8 mouse cellular contexts compared by ENCODE assay signal in the genomic region with DNA sequence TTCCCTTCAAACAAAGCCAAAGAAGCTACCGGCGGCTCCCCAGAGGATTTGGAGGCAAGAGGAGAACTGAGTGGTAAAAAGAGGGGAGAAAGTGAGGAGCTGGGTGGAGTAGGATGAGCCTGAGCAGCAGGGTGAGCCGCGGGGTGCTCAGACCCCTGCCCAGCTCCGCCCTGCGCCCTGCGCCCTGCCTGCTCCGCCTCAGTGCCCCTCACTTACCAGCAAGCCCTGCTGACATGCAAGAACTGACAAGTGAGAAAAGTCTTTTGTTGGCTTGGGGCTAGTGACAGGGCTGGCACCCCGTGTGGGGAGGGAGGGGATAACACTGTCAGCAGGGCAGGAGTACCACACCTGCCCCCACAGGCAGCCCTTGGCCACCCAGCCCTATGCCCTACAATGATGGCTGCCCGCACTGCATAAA.
A peak's percentile ranks its signal among the peaks of the same experiment; 100 is the strongest.
DNase-seq lines count a peak whose midpoint lies in the region; ATAC-seq and TF ChIP-seq lines count a peak whose summit lies in the region.

No protein-coding gene starts in this region.

- no peaks in the 10 kb centered on the region for H3K36me3 ChIP-seq in lung, embryonic 16.5 days (ENCODE audit: control insufficient read depth, insufficient read depth, low read length)
- H3K36me3 ChIP-seq in intestine, embryonic 15.5 days: no peaks in the 10 kb centered on the region
- no peaks in the 10 kb centered on the region for H3K36me3 ChIP-seq in midbrain, embryonic 15.5 days (replicated peaks)

- H3K4me2 ChIP-seq in lung, embryonic 16.5 days (ENCODE audit: low read depth, low read length): peak overlapping the region; percentile 65
- peak overlapping the region; percentile 75 for H3K4me2 ChIP-seq in intestine, embryonic 15.5 days (replicated peaks)
- H3K4me2 ChIP-seq in midbrain, embryonic 15.5 days: peak overlapping the region; percentile 93

- no peak for TF ChIP-seq CTCF in lung, adult 2 months (IDR thresholded peaks at IDR 0.05; ENCODE audit: insufficient read depth, low read length)

- no peak overlapping the region for H3K27ac ChIP-seq in lung, embryonic 16.5 days (ENCODE audit: low read length)
- H3K27ac ChIP-seq in intestine, embryonic 15.5 days: no peak overlapping the region
- H3K27ac ChIP-seq in midbrain, embryonic 15.5 days: peak overlapping the region; percentile 54; the same call in 1 of the 2 replicates

- peaks cover 4% of the 10 kb centered on the region; the same call in 1 of the 2 replicates for H3K4me1 ChIP-seq in lung, embryonic 16.5 days (replicated peaks; ENCODE audit: control insufficient read depth, insufficient read depth, low read length)
- H3K4me1 ChIP-seq in lung, adult 2 months (ENCODE audit: control insufficient read depth, insufficient read depth, low read length): no peaks in the 10 kb centered on the region
- peaks cover 11% of the 10 kb centered on the region for H3K4me1 ChIP-seq in intestine, embryonic 15.5 days (replicated peaks)
- H3K4me1 ChIP-seq in midbrain, embryonic 15.5 days: peaks cover 23% of the 10 kb centered on the region

- H3K27me3 ChIP-seq in lung, embryonic 16.5 days (ENCODE audit: control insufficient read depth, insufficient read depth, low read depth, low read length): peaks cover 8% of the 10 kb centered on the region
- H3K27me3 ChIP-seq in intestine, embryonic 15.5 days (replicated peaks): no peaks in the 10 kb centered on the region
- no peaks in the 10 kb centered on the region for H3K27me3 ChIP-seq in midbrain, embryonic 15.5 days (replicated peaks)

- peak overlapping the region; percentile 55 for H3K9ac ChIP-seq in lung, embryonic 16.5 days (ENCODE audit: low read length)
- 0 out of 2 replicates have a peak overlapping the region, but pooled peaks have one; percentile 20 for H3K9ac ChIP-seq in intestine, embryonic 15.5 days
- H3K9ac ChIP-seq in midbrain, embryonic 15.5 days: peak overlapping the region; percentile 61

- TF ChIP-seq POLR2A in lung, adult 2 months (IDR thresholded peaks at IDR 0.05; ENCODE audit: borderline replicate concordance, extremely low read depth, low read depth, low read length): no peak

- DNase-seq in lung, adult 2 months: no peak
- peak; percentile 88 for DNase-seq in cerebellum, postnatal 10 days
- DNase-seq in forelimb bud, embryonic 11.5 days (ENCODE audit: low read depth, low spot score): peak; percentile 19
- DNase-seq in spleen, postnatal 14 days (ENCODE audit: low spot score in 2 of 2): no peak
- DNase-seq in adipocyte (ENCODE audit: low spot score): no peak

- H3K9me3 ChIP-seq in lung, embryonic 16.5 days (ENCODE audit: control insufficient read depth, low read length): no peaks in the 10 kb centered on the region
- H3K9me3 ChIP-seq in intestine, embryonic 15.5 days: no peaks in the 10 kb centered on the region
- H3K9me3 ChIP-seq in midbrain, embryonic 15.5 days: no peaks in the 10 kb centered on the region

- ATAC-seq in lung, embryonic 16.5 days (ENCODE audit: low read depth): peak; percentile 77
- peak; percentile 89 for ATAC-seq in intestine, embryonic 15.5 days
- ATAC-seq in midbrain, embryonic 15.5 days (replicated peaks): peak; percentile 96

- H3K4me3 ChIP-seq in lung, embryonic 16.5 days (ENCODE audit: low read length): peak overlapping the region; percentile 40
- H3K4me3 ChIP-seq in lung, adult 2 months (replicated peaks; ENCODE audit: extremely low read depth, low read depth, low read length): no peak overlapping the region
- peak overlapping the region; percentile 33 for H3K4me3 ChIP-seq in intestine, embryonic 15.5 days (replicated peaks)
- H3K4me3 ChIP-seq in midbrain, embryonic 15.5 days: peak overlapping the region; percentile 54

- WGBS in lung, embryonic 16.5 days: 1% methylated on average over 10 of the region's 10 CpGs
- WGBS in lung, adult 2 months: under 1% methylated on average over 10 of the region's 10 CpGs
- WGBS in intestine, embryonic 15.5 days: 0% methylated on average over 10 of the region's 10 CpGs
- 0% methylated on average over 10 of the region's 10 CpGs for WGBS in midbrain, embryonic 15.5 days

Comparison
In these comparisons a context has a peak if more than half of its experiments do, and no peak if none do; other contexts are left out.
1. DNase-seq: peak in cerebellum, postnatal 10 days (2 of 2) and forelimb bud, embryonic 11.5 days (single experiment); none in lung, adult 2 months (single experiment), spleen, postnatal 14 days (0 of 2) and adipocyte (single experiment).
2. Peak in every context shown above with its lines, with median percentiles within 50 percentile points of each other: ATAC-seq, H3K4me2 ChIP-seq and H3K9ac ChIP-seq.